Mouse (Mus musculus) brain, embryonic 18.5 days (tissue): ENCODE results near the gene Lrrc55.
"Not testable (repeated sequence)": the region's sequence is repeated elsewhere in the genome, so short reads cannot be mapped to it uniquely, and the experiment has no call there.

ENCODE experiments used
- DNase-seq: peaks from one replicate; pipeline ENCODE4 v3.0.0-alpha.2; 2012; ENCODE audit warnings: low read depth, low spot score

Lrrc55 gene

GRCm38 (mm10) chr2:85196901-85197300, at the start of gene Lrrc55:
Gene Lrrc55 (minus strand): TSS chr2:85197197.
- no peak for DNase-seq

GRCm38 (mm10) chr2:85246506-85247082, 49.6 kb upstream of the Lrrc55 start:
- DNase-seq, result peak; percentile 32

GRCm38 (mm10) chr2:85245737-85246136, 48.7 kb upstream of the Lrrc55 start:
- DNase-seq, result no peak

- DNase-seq, result no peak
Measured at GRCm38 (mm10) chr2:85238068-85238667, 41.2 kb upstream of the Lrrc55 start.

GRCm38 (mm10) chr2:85237231-85237630, 40.2 kb upstream of the Lrrc55 start:
- DNase-seq, result not testable (repeated sequence)

GRCm38 (mm10) chr2:85230771-85231511, 33.9 kb upstream of the Lrrc55 start:
- no peak for DNase-seq

- no peak for DNase-seq
Measured at GRCm38 (mm10) chr2:85229606-85230005, 32.6 kb upstream of the Lrrc55 start.

GRCm38 (mm10) chr2:85227816-85228335, 30.9 kb upstream of the Lrrc55 start:
- no peak for DNase-seq

- DNase-seq, result no peak
Measured at GRCm38 (mm10) chr2:85224221-85225179, 27.5 kb upstream of the Lrrc55 start.

GRCm38 (mm10) chr2:85216606-85217005, 19.6 kb upstream of the Lrrc55 start:
- no peak for DNase-seq

- peak; percentile 54 for DNase-seq
Measured at GRCm38 (mm10) chr2:85213746-85214145, 16.7 kb upstream of the Lrrc55 start.

- DNase-seq, result no peak
Measured at GRCm38 (mm10) chr2:85209301-85209700, 12.3 kb upstream of the Lrrc55 start.

- DNase-seq, result no peak
Measured at GRCm38 (mm10) chr2:85205170-85205569, 8.2 kb upstream of the Lrrc55 start.

GRCm38 (mm10) chr2:85198011-85198965, 1.3 kb upstream of the Lrrc55 start:
- no peak for DNase-seq

- DNase-seq, result no peak
Measured at GRCm38 (mm10) chr2:85194566-85194965, 2.4 kb downstream of the Lrrc55 start.

- DNase-seq, result no peak
Measured at GRCm38 (mm10) chr2:85187582-85188151, 9.3 kb downstream of the Lrrc55 start.

- DNase-seq, result no peak
Measured at GRCm38 (mm10) chr2:85178139-85178800, 18.7 kb downstream of the Lrrc55 start.

- DNase-seq, result no peak
Measured at GRCm38 (mm10) chr2:85173545-85173944, 23.5 kb downstream of the Lrrc55 start.

- no peak for DNase-seq
Measured at GRCm38 (mm10) chr2:85172763-85173103, 24.3 kb downstream of the Lrrc55 start.
